Comparison of ENCODE assay signal across 10 mouse cellular contexts in the genomic region with DNA sequence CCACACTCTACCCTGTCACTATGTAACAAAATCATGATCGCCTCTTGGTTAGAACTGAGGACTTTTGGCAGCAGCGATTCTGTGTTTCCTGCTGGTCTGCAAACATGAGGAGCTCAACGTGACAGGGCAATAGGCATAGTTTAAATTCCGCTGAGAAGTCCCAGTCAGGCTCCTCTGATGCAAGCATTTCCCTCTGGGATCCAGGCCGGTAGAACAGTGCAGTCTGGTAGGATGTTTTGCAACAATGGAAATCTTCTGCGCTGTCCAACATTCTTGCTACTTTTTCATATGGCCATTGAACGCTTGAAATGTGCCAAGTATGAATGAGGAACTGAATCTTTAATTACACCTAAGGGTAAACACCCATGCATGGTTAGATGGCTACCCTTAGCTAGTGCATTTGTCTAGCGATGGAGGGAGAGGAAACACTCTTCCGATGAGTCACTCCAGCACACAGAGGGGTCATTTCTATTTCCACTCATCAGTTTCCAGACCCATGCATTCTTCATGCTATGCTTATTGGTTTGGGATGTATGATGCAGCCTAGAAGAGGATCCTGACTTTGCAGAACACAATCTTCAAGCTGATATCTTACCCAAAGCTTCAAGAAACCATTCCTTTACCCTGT.
DNase-seq lines count a peak whose midpoint lies in the region; ATAC-seq and TF ChIP-seq lines count a peak whose summit lies in the region.
"Had no signal": no experiment of that assay in that cellular context is flagged by ENCODE, and none has a peak within 500 bp of the region (broad histone marks: within the 10 kb centered on the region; RNA-seq: fewer than 3 reads in every experiment).

No protein-coding gene starts in this region.

- TF ChIP-seq POLR2A in thymus, adult 2 months (IDR thresholded peaks at IDR 0.05; ENCODE audit: control insufficient read depth, extremely low read depth, insufficient read depth, low read length, poor library complexity) = no peak

- intact Hi-C loops in gastrocnemius, adult 2 months (cut with DNase I) = no loop called here
- intact Hi-C loops in heart, postnatal 10 days (cut with DNase I) = no loop called here

- no peaks in the 10 kb centered on the region for H3K9me3 ChIP-seq in hindbrain, embryonic 12.5 days (replicated peaks)
- H3K9me3 ChIP-seq: limb, embryonic 13.5 days; midbrain, embryonic 12.5 days had no signal

- TF ChIP-seq CTCF in gastrocnemius, adult 2 months (IDR thresholded peaks at IDR 0.05) = no peak
- TF ChIP-seq CTCF in thymus, adult 2 months (IDR thresholded peaks at IDR 0.05; ENCODE audit: borderline replicate concordance, control insufficient read depth, extremely low read depth, insufficient read depth, low read length, poor library complexity) = no peak

- H3K4me2 ChIP-seq in hindbrain, embryonic 12.5 days (replicated peaks) = no peak overlapping the region
- H3K4me2 ChIP-seq: limb, embryonic 13.5 days; midbrain, embryonic 12.5 days had no signal

- H3K36me3 ChIP-seq in thymus, adult 2 months (ENCODE audit: control insufficient read depth, insufficient read depth, low read length) = no peaks in the 10 kb centered on the region
- H3K36me3 ChIP-seq in hindbrain, embryonic 12.5 days = no peaks in the 10 kb centered on the region
- H3K36me3 ChIP-seq: limb, embryonic 13.5 days; midbrain, embryonic 12.5 days had no signal

- H3K27ac ChIP-seq in gastrocnemius, adult 2 months = peak overlapping the region; percentile 48
- no peak overlapping the region for H3K27ac ChIP-seq in thymus, adult 2 months (ENCODE audit: control insufficient read depth, insufficient read depth, low read length)
- no peak overlapping the region for H3K27ac ChIP-seq in hindbrain, embryonic 12.5 days
- H3K27ac ChIP-seq: limb, embryonic 13.5 days; midbrain, embryonic 12.5 days had no signal

- peak; percentile 66 for DNase-seq in gastrocnemius, adult 2 months
- DNase-seq in gastrocnemius, postnatal 4 days (ENCODE audit: low spot score in 2 of 2) = no peak
- DNase-seq in NIH3T3 (ENCODE audit: low read depth) = peak; percentile 83
- DNase-seq in heart, postnatal 10 days = peak; percentile 50 to 56
- peak; percentile 44 for DNase-seq in lung, postnatal 14 days
- no peak for DNase-seq in thymus, adult 2 months
- no peak for DNase-seq in left cerebral cortex, adult 8-10 months (ENCODE audit: low spot score in 2 of 2)

- 0 out of 2 replicates have a peak, but pooled peaks cover 2% of the 10 kb centered on the region for H3K4me1 ChIP-seq in thymus, adult 2 months (replicated peaks; ENCODE audit: control insufficient read depth, insufficient read depth, low read length)
- H3K4me1 ChIP-seq in hindbrain, embryonic 12.5 days = no peaks in the 10 kb centered on the region
- H3K4me1 ChIP-seq: limb, embryonic 13.5 days; midbrain, embryonic 12.5 days had no signal

- WGBS in thymus, adult 2 months = 75% methylated on average over 9 of the region's 9 CpGs
- WGBS in hindbrain, embryonic 12.5 days = 78% methylated on average over 9 of the region's 9 CpGs

- H3K9ac ChIP-seq in hindbrain, embryonic 12.5 days = no peak overlapping the region
- H3K9ac ChIP-seq: limb, embryonic 13.5 days; midbrain, embryonic 12.5 days had no signal

- H3K27me3 ChIP-seq in thymus, adult 2 months (ENCODE audit: control insufficient read depth, insufficient read depth, low read length) = no peaks in the 10 kb centered on the region
- H3K27me3 ChIP-seq in hindbrain, embryonic 12.5 days = no peaks in the 10 kb centered on the region
- H3K27me3 ChIP-seq: limb, embryonic 13.5 days; midbrain, embryonic 12.5 days had no signal

- H3K4me3 ChIP-seq in gastrocnemius, adult 2 months = no peak overlapping the region
- H3K4me3 ChIP-seq in thymus, adult 2 months (ENCODE audit: control insufficient read depth, insufficient read depth, low read length) = no peak overlapping the region
- no peak overlapping the region for H3K4me3 ChIP-seq in hindbrain, embryonic 12.5 days
- H3K4me3 ChIP-seq: limb, embryonic 13.5 days; midbrain, embryonic 12.5 days had no signal

- ATAC-seq in hindbrain, embryonic 12.5 days (ENCODE audit: low FRiP score) = no peak

Comparison
In these comparisons a context has a peak if more than half of its experiments do, and no peak if none do; other contexts are left out.
1. DNase-seq: peak in gastrocnemius, adult 2 months (single experiment), NIH3T3 (single experiment), heart, postnatal 10 days (2 of 2) and lung, postnatal 14 days (single experiment); none in gastrocnemius, postnatal 4 days (0 of 2), thymus, adult 2 months (single experiment) and left cerebral cortex, adult 8-10 months (0 of 2).